Mouse (Mus musculus) layer of hippocampus, adult 2 months (tissue): ENCODE results near the gene Lrrc23. TPM values are rescaled to one million over a fixed set of nuclear protein-coding genes. Genes with fewer than 3 reads are reported as not detected.

Experiments used
- DNase-seq, 2 experiments: peaks; one replicate each; pipeline ENCODE4 v3.0.0; 2022; ENCODE audit warnings: low spot score in 2 of 2
- H3K27ac ChIP-seq: fragments of 200-600 bp; 2 replicates; pipeline ENCODE4 v1.8.1; 2022
- H3K4me3 ChIP-seq: fragments of 200-600 bp; 2 replicates; pipeline ENCODE4 v1.8.1; 2022; ENCODE audit warnings: mild to moderate bottlenecking
- CTCF ChIP-seq: fragments of 200-600 bp; conservative IDR thresholded peaks from 2 replicates; pipeline ENCODE4 v1.8.1; 2022; ENCODE audit warnings: antibody characterized with exemption, mild to moderate bottlenecking, moderate library complexity
- total RNA-seq, 2 experiments: library from RNA; stranded (reverse); gene quantifications; 2 replicates each; pipeline ENCODE4 v1.2.3; 2021

Lrrc23 gene
- total RNA-seq, 2 experiments from 2014 or later: 1.4 to 1.6 TPM

GRCm38 (mm10) chr6:124770511-124770910 lies 9.0 kb downstream of the Lrrc23 start:
- TF ChIP-seq CTCF: no peak
- DNase-seq: no peak
- 0 out of 2 replicates have a peak overlapping the region, but pooled peaks have one; percentile 10 for H3K27ac ChIP-seq
- no peak overlapping the region for H3K4me3 ChIP-seq

- DNase-seq: no peak
- no peak for TF ChIP-seq CTCF
- Histone ChIP-seq H3K4me3 (peak overlapping the region; percentile 88), H3K27ac (peak overlapping the region; percentile 98)
These were observed 9.5 kb downstream of the Lrrc23 start for GRCm38 (mm10) chr6:124770013-124770412.

GRCm38 (mm10) chr6:124769101-124769765 lies 10.3 kb downstream of the Lrrc23 start, which contains the start of gene Eno2:
Gene Eno2 (minus strand): TSS chr6:124769673.
- Histone ChIP-seq H3K27ac (peak within 1 kb of the TSS; percentile 98), H3K4me3 (peak within 1 kb of the TSS; percentile 88)
- peak; percentile 80 to 81 for DNase-seq
- TF ChIP-seq CTCF: no peak

- H3K27ac ChIP-seq: peak overlapping the region; percentile 98
These were observed 10.9 kb downstream of the Lrrc23 start for GRCm38 (mm10) chr6:124768704-124769044.

GRCm38 (mm10) chr6:124767920-124768703 lies 11.4 kb downstream of the Lrrc23 start:
- Histone ChIP-seq H3K27ac (peak overlapping the region; percentile 98), H3K4me3 (peak overlapping the region; percentile 88)
- DNase-seq: peak in 1 of 2 experiments; percentile 72
- no peak for TF ChIP-seq CTCF

More at GRCm38 (mm10) chr6:124768704-124769044, 10.9 kb downstream of the Lrrc23 start:
- DNase-seq: no peak
- TF ChIP-seq CTCF: no peak
- peak overlapping the region; percentile 88 for H3K4me3 ChIP-seq

GRCm38 (mm10) chr6:124767536-124767919 lies 12.0 kb downstream of the Lrrc23 start:
- Histone ChIP-seq H3K27ac (peak overlapping the region; percentile 98), H3K4me3 (peak overlapping the region; percentile 88)
- TF ChIP-seq CTCF: no peak
- DNase-seq: no peak

- no peak overlapping the region for H3K27ac ChIP-seq
- DNase-seq: no peak
- TF ChIP-seq CTCF: no peak
- no peak overlapping the region for H3K4me3 ChIP-seq
These were observed 13.6 kb downstream of the Lrrc23 start for GRCm38 (mm10) chr6:124765951-124766350.

- peak overlapping the region; percentile 94 for H3K27ac ChIP-seq
- peak overlapping the region; percentile 1; the same call in 1 of the 2 replicates for H3K4me3 ChIP-seq
- DNase-seq: peak; percentile 82 to 86
- TF ChIP-seq CTCF: peak; percentile 96
These were observed 20.3 kb downstream of the Lrrc23 start for GRCm38 (mm10) chr6:124759259-124759658.

GRCm38 (mm10) chr6:124758849-124759232 lies 20.7 kb downstream of the Lrrc23 start:
- no peak for TF ChIP-seq CTCF
- Histone ChIP-seq H3K27ac (peak overlapping the region; percentile 94), H3K4me3 (peak overlapping the region; percentile 1; the same call in 1 of the 2 replicates)
- no peak for DNase-seq

- no peak for TF ChIP-seq CTCF
- peak; percentile 60 to 68 for DNase-seq
- peak overlapping the region; percentile 94 for H3K27ac ChIP-seq
- peak overlapping the region; percentile 59 for H3K4me3 ChIP-seq
These were observed 21.3 kb downstream of the Lrrc23 start for GRCm38 (mm10) chr6:124757909-124758848.

- no peak for TF ChIP-seq CTCF
- peak overlapping the region; percentile 59 for H3K4me3 ChIP-seq
- H3K27ac ChIP-seq: peak overlapping the region; percentile 94
- DNase-seq: no peak
These were observed 22.1 kb downstream of the Lrrc23 start for GRCm38 (mm10) chr6:124757351-124757880.

GRCm38 (mm10) chr6:124756652-124757350 lies 22.7 kb downstream of the Lrrc23 start:
- Histone ChIP-seq H3K4me3 (peak overlapping the region; percentile 59), H3K27ac (peak overlapping the region; percentile 94)
- no peak for TF ChIP-seq CTCF
- DNase-seq: peak; percentile 80 to 82
